Mouse (Mus musculus) heart, postnatal 0 days (tissue): ENCODE data around the gene Angptl8. TPM values are rescaled to one million over a fixed set of nuclear protein-coding genes. Genes with fewer than 3 reads are reported as not detected.

Source experiments
- ATAC-seq: fragments of 200-750 bp; cut with Nextera tagmentation; 2 replicates; pipeline ENCODE4 v1.8.0; 2017; ENCODE audit warnings: low read depth, moderate number of reproducible peaks, moderate library complexity; ENCODE audit not compliant: insufficient read depth
- DNase-seq: peaks from one replicate; pipeline ENCODE4 v3.0.0-alpha.2; 2016; ENCODE audit warnings: low spot score
- H3K27ac ChIP-seq: fragments of 300-500 bp; sonication (generic); 2 replicates; pipeline ENCODE4 v1.5.1; 2014; ENCODE audit warnings: low read depth, mild to moderate bottlenecking
- H3K27me3 ChIP-seq: fragments of 300-500 bp; sonication (generic); 2 replicates; pipeline ENCODE4 v1.6.1; 2014; ENCODE audit warnings: low read length, mixed read lengths; ENCODE audit not compliant: control insufficient read depth, insufficient read depth
- H3K36me3 ChIP-seq: fragments of 300-500 bp; sonication (generic); replicated peaks from 2 replicates; pipeline ENCODE4 v1.6.1; 2014; ENCODE audit warnings: low read length, mixed read lengths; ENCODE audit not compliant: control insufficient read depth, insufficient read depth
- H3K4me1 ChIP-seq: fragments of 300-500 bp; sonication (generic); 2 replicates; pipeline ENCODE4 v1.6.1; 2014; ENCODE audit warnings: antibody characterized with exemption; ENCODE audit not compliant: control insufficient read depth, insufficient read depth
- H3K4me2 ChIP-seq: fragments of 300-500 bp; sonication (generic); 2 replicates; pipeline ENCODE4 v1.6.1; 2014; ENCODE audit warnings: low read depth, mild to moderate bottlenecking, low read length, moderate library complexity
- H3K4me3 ChIP-seq: fragments of 300-500 bp; sonication (generic); 2 replicates; pipeline ENCODE4 v1.5.1; 2014; ENCODE audit warnings: low read depth, low read length
- H3K9ac ChIP-seq: fragments of 300-500 bp; sonication (generic); replicated peaks from 2 replicates; pipeline ENCODE4 v1.6.1; 2014; ENCODE audit warnings: low read depth, low read length, mixed read lengths
- H3K9me3 ChIP-seq: fragments of 300-500 bp; sonication (generic); replicated peaks from 2 replicates; pipeline ENCODE4 v1.6.1; 2016; ENCODE audit warnings: low read length; ENCODE audit not compliant: control insufficient read depth
- CTCF ChIP-seq: IDR thresholded peaks from 2 replicates; pipeline ENCODE4 v1.5.1; 2016; ENCODE audit warnings: antibody characterized with exemption, control low read depth, low read depth
- EP300 ChIP-seq: IDR thresholded peaks from 2 replicates; pipeline ENCODE4 v1.6.1; 2016; ENCODE audit warnings: antibody characterized with exemption, low read depth
- WGBS: fragments of 180-500 bp; shearing (Covaris S2); extraction: QIAGEN DNeasy Blood & Tissue Kit; methylation state at CpG from one replicate; pipeline ENCODE4 v1.1.7; 2014; 5-methylcytosine and 5-hydroxymethylcytosine counted together
- polyA plus RNA-seq: library from polyadenylated mRNA; unstranded; fragments of >200 nt; fragmentation: Nextera tagmentation; extraction: Ambion mirVana; gene quantifications from 2 replicates; pipeline ENCODE4 v1.2.1, GENCODE M21; 2015
- total RNA-seq: library from RNA; depleted of rRNA; stranded (reverse); fragments of >200 nt; gene quantifications from 2 replicates; pipeline ENCODE4 v1.2.3, GENCODE M21; 2014; ENCODE audit warnings: low replicate concordance

Angptl8 gene
- total and polyA plus RNA-seq, 2 experiments from 2014 or later = 0.55 TPM; not detected in 1

GRCm38 (mm10) chr9:21801121-21801520 lies 34.2 kb upstream of the Angptl8 start:
- H3K9me3 ChIP-seq = no peaks in the 10 kb centered on the region
- no peak overlapping the region for H3K4me3 ChIP-seq
- H3K27me3 ChIP-seq = no peaks in the 10 kb centered on the region
- no peak overlapping the region for H3K27ac ChIP-seq
- ATAC-seq = no peak
- H3K4me1 ChIP-seq = peaks cover 19% of the 10 kb centered on the region
- TF ChIP-seq EP300 (no peak), CTCF (no peak)
- no peak for DNase-seq
- no peak overlapping the region for H3K4me2 ChIP-seq
- no peak overlapping the region for H3K9ac ChIP-seq
- H3K36me3 ChIP-seq = no peaks in the 10 kb centered on the region; the same call in 1 of the 2 replicates
- 79% methylated on average over 7 of the region's 7 CpGs for WGBS

- H3K27me3 ChIP-seq = no peaks in the 10 kb centered on the region
- no peak overlapping the region for H3K27ac ChIP-seq
- H3K9me3 ChIP-seq = no peaks in the 10 kb centered on the region
- WGBS = 84% methylated on average over 7 of the region's 7 CpGs
- H3K9ac ChIP-seq = no peak overlapping the region
- TF ChIP-seq EP300 (no peak), CTCF (no peak)
- DNase-seq (no peak), ATAC-seq (no peak)
- no peaks in the 10 kb centered on the region; the same call in 1 of the 2 replicates for H3K36me3 ChIP-seq
- no peak overlapping the region for H3K4me2 ChIP-seq
- no peak overlapping the region for H3K4me3 ChIP-seq
- peaks cover 14% of the 10 kb centered on the region for H3K4me1 ChIP-seq
Measured at GRCm38 (mm10) chr9:21801591-21801990, 33.7 kb upstream of the Angptl8 start.

DNA sequence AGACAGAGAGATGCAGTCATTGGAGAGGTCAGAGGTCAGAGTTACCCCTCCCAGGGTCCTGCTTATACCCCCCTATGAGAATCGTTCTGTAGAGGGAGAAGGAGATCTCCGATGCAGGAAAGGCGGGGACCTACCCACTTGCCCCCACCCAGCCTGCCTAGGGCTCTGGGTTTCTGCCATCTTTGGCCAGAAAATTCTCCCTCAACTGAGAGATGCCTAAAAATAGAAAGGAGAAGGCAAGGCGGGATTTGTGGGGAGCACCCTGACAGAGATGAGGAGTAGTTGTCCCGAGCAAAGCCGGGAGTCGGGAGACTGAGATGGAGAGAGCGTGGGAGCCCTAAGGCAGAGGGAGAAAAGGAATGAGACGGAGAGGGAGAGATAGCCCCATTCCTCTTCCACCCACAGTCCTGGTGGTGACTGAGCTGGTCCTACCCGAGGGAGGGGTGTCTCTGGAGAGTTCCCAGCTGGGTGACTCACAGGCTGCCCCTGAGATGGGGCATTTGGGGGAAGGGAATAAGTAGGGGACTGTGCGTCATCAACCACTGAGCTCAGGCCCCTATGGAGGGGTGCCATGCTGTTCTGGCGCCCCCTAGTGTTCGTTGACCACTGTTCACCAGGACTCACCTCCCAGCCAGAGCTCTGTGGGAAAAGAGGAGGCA lies 31.2 kb upstream of the Angptl8 start:
- H3K27ac ChIP-seq = peak overlapping the region; percentile 76
- H3K4me3 ChIP-seq = peak overlapping the region; percentile 27
- peak overlapping the region; percentile 50 for H3K4me2 ChIP-seq
- no peaks in the 10 kb centered on the region for H3K27me3 ChIP-seq
- H3K4me1 ChIP-seq = no peaks in the 10 kb centered on the region
- DNase-seq (peak; percentile 96), ATAC-seq (peak; percentile 94)
- no peaks in the 10 kb centered on the region for H3K9me3 ChIP-seq
- 0 out of 2 replicates have a peak overlapping the region, but pooled peaks have one; percentile 8 for H3K9ac ChIP-seq
- H3K36me3 ChIP-seq = no peaks in the 10 kb centered on the region; the same call in 1 of the 2 replicates
- WGBS = 20% methylated on average over 13 of the region's 13 CpGs
- TF ChIP-seq CTCF (peak; percentile 95), EP300 (peak; percentile 66; the same call in 1 of the 2 replicates)

GRCm38 (mm10) chr9:21806363-21806762 lies 28.9 kb upstream of the Angptl8 start:
- DNase-seq (no peak), ATAC-seq (no peak)
- no peak overlapping the region for H3K4me3 ChIP-seq
- no peaks in the 10 kb centered on the region for H3K9me3 ChIP-seq
- no peak overlapping the region for H3K4me2 ChIP-seq
- TF ChIP-seq CTCF (no peak), EP300 (no peak)
- no peaks in the 10 kb centered on the region for H3K4me1 ChIP-seq
- no peak overlapping the region for H3K9ac ChIP-seq
- 52% methylated on average over 3 of the region's 3 CpGs for WGBS
- no peaks in the 10 kb centered on the region for H3K27me3 ChIP-seq
- no peak overlapping the region for H3K27ac ChIP-seq
- no peaks in the 10 kb centered on the region; the same call in 1 of the 2 replicates for H3K36me3 ChIP-seq

DNA sequence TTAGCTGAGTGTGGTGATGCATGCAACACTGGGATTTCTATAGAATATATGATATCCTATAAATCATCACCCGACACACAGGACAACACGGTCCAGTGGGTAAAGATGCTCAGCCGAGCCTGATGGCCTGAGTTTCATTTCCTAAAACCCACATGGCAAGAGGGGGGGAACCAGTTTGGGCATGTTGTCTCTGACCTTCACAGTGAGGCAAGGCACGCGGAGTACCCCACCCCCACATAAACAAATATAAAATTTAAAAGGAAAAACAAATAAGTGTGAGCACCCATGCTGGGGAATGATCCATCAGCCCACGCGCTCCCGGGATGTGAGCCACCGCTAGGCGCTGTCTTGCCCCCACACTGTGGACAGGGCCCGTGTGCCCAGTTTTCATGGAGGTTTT lies 28.3 kb upstream of the Angptl8 start:
- Histone ChIP-seq H3K27me3 (no peaks in the 10 kb centered on the region), H3K27ac (no peak overlapping the region), H3K36me3 (no peaks in the 10 kb centered on the region; the same call in 1 of the 2 replicates), H3K9ac (no peak overlapping the region), H3K9me3 (no peaks in the 10 kb centered on the region), H3K4me2 (no peak overlapping the region), H3K4me3 (no peak overlapping the region), H3K4me1 (no peaks in the 10 kb centered on the region)
- no peak for ATAC-seq
- 87% methylated on average over 11 of the region's 11 CpGs for WGBS
- TF ChIP-seq EP300 (no peak), CTCF (no peak)
- DNase-seq = no peak

DNA sequence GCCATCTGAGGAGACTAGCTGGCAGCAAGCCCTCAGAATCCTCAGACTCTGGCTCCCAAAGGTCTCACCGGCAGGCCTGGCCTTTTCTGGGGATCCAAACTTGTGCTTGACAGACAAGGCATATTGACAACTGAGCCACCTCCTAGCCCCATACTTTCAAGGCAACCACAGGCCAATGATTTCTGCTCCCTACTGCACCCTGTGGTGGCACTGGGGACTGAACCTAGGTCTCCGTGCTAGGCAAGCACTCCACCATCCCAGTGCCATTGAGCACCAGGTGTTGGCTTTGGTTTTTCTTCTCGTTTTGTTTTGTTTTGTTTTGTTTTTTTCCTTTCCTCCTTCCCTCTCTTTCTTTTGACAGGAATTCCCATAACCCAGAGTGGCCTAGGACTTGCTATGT lies 26.7 kb upstream of the Angptl8 start:
- Histone ChIP-seq H3K9ac (no peak overlapping the region), H3K9me3 (no peaks in the 10 kb centered on the region), H3K4me1 (no peaks in the 10 kb centered on the region), H3K4me3 (no peak overlapping the region), H3K36me3 (no peaks in the 10 kb centered on the region), H3K27ac (no peak overlapping the region), H3K27me3 (no peaks in the 10 kb centered on the region), H3K4me2 (no peak overlapping the region)
- TF ChIP-seq CTCF (peak; percentile 47), EP300 (no peak)
- ATAC-seq (no peak), DNase-seq (no peak)
- WGBS = 47% methylated on average over 3 of the region's 3 CpGs
